Mouse (Mus musculus): ENCODE data around the gene Kars.

The Kars gene

DNA sequence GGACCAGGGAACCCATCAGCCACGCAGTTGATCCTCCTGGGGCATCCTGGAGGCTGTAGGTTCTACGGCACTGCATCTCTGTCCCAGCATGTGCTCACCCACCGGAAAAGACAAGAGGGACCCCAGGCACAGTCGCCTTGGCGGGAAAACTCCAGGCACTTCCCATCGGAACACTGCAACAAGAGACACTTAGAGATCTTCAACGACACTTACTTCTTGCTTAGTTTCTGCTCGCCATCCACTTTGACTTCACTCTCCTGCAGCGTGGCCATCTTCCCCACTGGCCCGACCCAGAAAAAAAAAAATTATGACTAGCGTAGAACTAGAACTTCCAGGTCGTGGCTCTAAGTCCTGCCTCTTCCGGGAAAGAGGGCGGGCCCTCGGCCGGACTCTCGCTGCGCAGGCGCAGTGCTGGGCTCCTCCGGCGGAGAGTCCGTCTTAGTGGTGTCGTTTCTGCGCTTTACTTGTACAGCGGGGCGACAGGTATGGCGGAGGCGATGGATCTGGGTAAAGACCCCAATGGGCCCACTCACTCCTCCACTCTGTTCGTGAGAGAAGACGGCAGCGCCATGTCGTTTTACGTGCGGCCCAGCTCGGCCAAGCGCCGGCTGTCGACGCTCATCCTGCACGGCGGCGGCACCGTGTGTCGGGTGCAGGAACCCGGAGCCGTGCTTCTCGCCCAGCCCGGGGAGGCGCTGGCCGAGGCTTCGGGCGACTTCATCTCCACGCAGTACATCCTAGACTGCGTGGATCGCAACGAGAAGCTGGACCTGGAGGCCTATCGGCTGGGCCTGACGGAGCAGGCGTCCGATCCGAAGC is at the start of gene Kars, which contains the start of gene Terf2ip:
Kars (minus strand) TSS at position 327 of the 819 bp plus-strand sequence.
Terf2ip (plus strand) TSS at position 402 of the 819 bp plus-strand sequence.
- DNase-seq (ENCODE audit: low spot score) = peak; percentile 94

DNA sequence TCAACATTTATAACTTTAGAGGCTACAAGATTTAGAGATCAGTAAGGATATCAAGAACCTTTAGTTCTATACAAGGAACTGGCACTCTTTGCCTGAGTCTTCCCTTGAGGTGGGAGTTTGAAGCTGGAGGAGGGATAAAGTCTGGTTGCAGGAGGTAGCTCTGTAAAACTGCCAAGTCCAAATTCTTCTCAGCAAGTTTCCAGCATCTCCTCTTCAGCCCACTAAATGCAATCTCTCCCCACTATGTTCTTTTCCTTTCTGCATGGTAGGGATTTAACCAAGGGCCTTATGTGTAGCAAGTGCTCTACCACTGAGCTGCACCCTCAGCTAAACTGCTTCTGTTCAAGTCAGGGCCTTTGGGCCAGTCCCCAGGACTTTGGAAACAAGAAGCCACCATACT is 43.3 kb upstream of the Kars start:
- no peak for DNase-seq (ENCODE audit: low spot score)

DNA sequence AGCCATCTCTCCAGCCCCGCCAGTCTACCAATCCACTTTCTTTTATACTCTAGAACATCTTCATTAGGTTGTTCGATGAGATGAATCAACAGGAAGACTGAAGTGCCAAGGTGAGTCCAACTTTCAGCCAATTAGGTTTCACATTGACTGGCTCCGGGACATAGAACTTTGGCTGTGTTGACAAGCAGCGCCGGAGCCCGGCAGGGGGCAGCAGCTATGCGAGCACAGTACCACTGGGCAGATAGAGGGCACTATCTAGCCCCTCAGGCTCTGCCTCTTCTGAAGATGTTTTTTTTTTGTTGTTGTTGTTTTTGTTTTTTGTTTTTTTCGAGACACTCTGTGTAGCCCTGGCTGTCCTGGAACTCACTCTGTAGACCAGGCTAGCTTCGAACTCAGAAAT is 40.4 kb upstream of the Kars start:
- no peak for DNase-seq (ENCODE audit: low spot score)

DNA sequence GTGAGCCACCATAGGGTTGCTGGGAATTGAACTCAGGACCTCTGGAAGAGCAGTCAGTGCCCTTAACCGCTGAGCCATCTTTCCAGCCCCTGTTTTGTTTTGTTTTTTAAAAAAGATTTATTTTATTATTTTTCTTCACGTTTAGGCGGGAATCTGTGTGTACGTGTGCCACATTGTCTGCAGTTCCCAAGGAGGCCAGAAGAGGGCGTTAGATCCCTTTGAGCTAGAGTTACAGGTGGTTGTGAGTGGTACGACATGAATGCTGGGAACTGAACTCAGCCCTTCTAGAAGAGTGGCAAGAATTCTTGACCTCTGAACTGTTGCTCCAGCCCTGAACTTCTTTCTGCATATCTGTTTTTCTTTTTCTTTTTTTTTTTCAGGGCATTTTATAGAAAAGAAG is 38.9 kb upstream of the Kars start:
- DNase-seq (ENCODE audit: low spot score) = peak; percentile 53

DNA sequence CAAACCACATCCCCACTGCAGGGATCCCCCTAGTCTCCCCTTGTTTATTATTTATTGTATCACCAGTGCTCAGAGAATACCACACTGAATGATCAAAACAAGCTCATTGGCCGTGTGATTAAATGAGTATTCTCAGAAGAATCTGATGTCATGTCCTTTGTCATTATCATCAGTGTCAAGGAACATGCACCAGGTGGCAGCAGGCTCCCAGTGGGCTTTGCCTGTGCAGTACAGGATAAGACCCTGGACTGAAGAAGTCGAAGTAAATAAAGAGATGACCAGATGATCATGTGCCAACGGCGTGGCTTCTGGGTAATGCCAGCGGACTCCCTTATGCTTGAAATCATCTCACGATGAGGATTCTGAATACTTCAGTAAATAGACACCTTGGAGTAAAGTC is 37.2 kb upstream of the Kars start:
- no peak for DNase-seq (ENCODE audit: low spot score)

DNA sequence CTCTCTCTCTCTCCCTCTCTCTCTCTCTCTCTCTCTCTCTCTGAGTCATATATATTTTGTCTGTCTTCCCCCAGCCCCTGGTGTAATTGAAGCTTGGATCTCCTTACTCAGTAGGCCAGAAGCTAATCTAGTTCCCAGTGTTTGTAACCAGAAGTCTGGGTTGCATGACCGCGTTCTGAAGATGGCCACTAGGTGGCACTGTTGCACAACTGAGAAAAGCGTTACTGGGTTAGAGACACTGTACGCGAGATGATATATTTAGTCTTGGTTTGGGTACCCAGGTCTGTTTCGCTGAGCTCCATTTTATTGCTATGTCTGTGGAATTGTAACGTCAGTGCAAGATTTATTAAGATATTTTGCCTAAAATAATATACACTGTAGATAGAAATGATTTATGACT is 34.8 kb upstream of the Kars start:
- peak; percentile 78 for DNase-seq (ENCODE audit: low spot score)

DNA sequence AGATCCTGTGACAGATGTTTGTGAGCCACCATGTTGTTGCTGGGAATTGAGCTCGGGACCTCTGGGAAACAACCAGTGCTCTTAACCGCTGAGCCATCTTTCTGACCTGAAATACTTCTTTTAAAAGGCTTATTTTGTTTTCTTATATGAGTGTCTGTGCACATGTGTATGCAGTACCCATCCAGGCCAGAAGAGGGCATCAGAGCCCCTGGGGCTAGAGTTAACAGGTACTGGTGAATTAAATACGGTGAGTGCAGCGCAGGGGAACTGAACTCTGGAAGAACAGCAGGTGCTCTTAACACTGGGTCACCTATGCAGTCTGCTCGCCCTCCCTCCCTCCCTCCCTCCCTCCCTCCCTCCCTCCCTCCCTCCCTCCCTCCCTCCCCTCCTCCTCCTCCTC is 34.1 kb upstream of the Kars start:
- peak; percentile 44 for DNase-seq (ENCODE audit: low spot score)

GRCm38 (mm10) chr8:112037521-112037920 is 26.4 kb upstream of the Kars start:
- DNase-seq (ENCODE audit: low spot score) = no peak

- no peak for DNase-seq (ENCODE audit: low spot score)
Measured at GRCm38 (mm10) chr8:112034603-112035002, 23.5 kb upstream of the Kars start.

GRCm38 (mm10) chr8:112033071-112033470 is 21.9 kb upstream of the Kars start:
- DNase-seq (ENCODE audit: low spot score) = no peak

- no peak for DNase-seq (ENCODE audit: low spot score)
Measured at GRCm38 (mm10) chr8:112030663-112031062, 19.5 kb upstream of the Kars start.

GRCm38 (mm10) chr8:112029455-112029854 is 18.3 kb upstream of the Kars start:
- DNase-seq (ENCODE audit: low spot score) = no peak

DNA sequence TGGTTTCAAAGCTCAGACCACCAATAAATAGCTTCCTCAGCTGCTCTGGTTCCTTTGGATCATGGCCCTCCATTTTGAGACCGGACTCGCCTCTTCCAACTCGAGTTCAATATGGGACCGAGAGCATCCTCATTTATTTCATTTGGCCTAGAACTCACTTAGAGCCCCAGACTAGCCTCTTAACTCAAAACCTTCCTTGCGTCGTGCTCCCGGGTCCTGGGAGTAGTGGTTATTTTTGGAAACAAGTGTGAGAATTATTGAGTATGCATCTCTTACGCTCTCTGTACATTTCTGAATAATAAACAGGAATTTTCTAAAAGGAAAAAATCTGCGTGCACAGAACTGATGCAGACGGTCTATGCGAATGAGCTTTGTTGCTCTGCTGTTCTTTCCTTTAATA is 3.8 kb upstream of the Kars start, which contains the start of gene Gm6793:
Gm6793 (minus strand) TSS at position 101 of the 400 bp plus-strand sequence.
- no peak for DNase-seq (ENCODE audit: low spot score)

GRCm38 (mm10) chr8:112011816-112012242 is 706 bp upstream of the Kars start:
- DNase-seq (ENCODE audit: low spot score) = peak; percentile 60

GRCm38 (mm10) chr8:112009558-112009957 is 1.6 kb downstream of the Kars start:
- DNase-seq (ENCODE audit: low spot score) = no peak

GRCm38 (mm10) chr8:112007669-112008068 is 3.5 kb downstream of the Kars start:
- no peak for DNase-seq (ENCODE audit: low spot score)

GRCm38 (mm10) chr8:112005601-112006000 is 5.5 kb downstream of the Kars start:
- no peak for DNase-seq (ENCODE audit: low spot score)

- no peak for DNase-seq (ENCODE audit: low spot score)
Measured at GRCm38 (mm10) chr8:112004754-112005153, 6.4 kb downstream of the Kars start.

GRCm38 (mm10) chr8:111992703-111993039 is 18.5 kb downstream of the Kars start:
- no peak for DNase-seq (ENCODE audit: low spot score)

- DNase-seq (ENCODE audit: low spot score) = peak; percentile 87
Measured at GRCm38 (mm10) chr8:111992013-111992702, 19.0 kb downstream of the Kars start, which contains the start of gene Adat1. Gene Adat1 (minus strand): TSS chr8:111992302.

- no peak for DNase-seq (ENCODE audit: low spot score)
Measured at GRCm38 (mm10) chr8:111991278-111991677, 19.8 kb downstream of the Kars start.

DNA sequence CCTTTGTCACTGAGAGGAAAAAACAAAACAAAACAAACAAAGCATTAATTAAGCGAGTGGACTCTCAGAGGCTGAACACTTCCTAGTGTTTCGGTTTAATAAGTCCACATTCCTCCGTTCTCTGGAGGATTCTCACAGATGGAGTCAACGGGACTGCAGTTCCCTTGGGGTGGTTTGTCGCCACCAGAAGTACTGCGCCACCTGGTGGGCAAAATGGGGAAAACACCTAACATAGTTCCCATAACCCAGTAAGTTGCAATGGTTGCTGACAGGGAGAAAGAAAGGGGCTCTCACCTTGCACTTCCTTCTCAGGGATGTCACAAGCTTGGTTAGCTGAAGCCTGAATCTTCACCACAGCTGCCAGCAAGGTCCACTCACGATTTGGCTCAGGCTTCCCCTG is 21.2 kb downstream of the Kars start:
- DNase-seq (ENCODE audit: low spot score) = peak; percentile 53

DNA sequence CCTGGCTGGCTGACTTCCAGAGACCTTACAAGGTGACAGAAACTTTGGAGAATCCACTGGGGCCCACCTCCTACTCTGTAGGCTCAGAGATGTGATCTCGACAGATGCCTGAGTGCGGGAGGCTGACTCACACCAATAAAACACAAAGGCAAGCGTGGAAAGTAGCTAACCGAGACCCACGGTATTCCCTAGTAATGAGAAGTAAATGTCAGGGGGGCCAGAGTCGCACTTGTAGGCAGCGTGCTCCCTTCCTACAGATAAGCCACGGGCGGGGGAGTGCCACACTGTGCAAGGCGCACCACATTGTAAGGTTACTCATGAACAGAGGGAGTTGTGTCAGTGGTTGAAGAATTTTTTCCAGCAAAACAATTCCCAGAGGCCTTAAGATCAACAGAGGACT is 26.6 kb downstream of the Kars start:
- peak; percentile 66 for DNase-seq (ENCODE audit: low spot score)
